8 mouse cellular contexts compared by ENCODE assay signal in genomic region chr4:132921488-132921887, GRCm38 (mm10). TPM values are rescaled to one million over a fixed set of nuclear protein-coding genes. Genes with fewer than 3 reads are reported as not detected.
DNase-seq lines count a peak whose midpoint lies in the region; ATAC-seq and TF ChIP-seq lines count a peak whose summit lies in the region.

No protein-coding gene starts in this region.

- no peak for ATAC-seq in lung, embryonic 15.5 days (ENCODE audit: borderline replicate concordance, extremely low read depth, low FRiP score, low TSS enrichment)
- ATAC-seq in embryonic facial prominence, embryonic 14.5 days (ENCODE audit: low read depth), result no peak
- ATAC-seq in intestine, postnatal 0 days, result no peak
- no peak for ATAC-seq in neural tube, embryonic 15.5 days (ENCODE audit: low FRiP score)

- WGBS in lung, embryonic 15.5 days, result 34% methylated on average over 12 of the region's 12 CpGs
- 38% methylated on average over 12 of the region's 12 CpGs for WGBS in embryonic facial prominence, embryonic 14.5 days
- 36% methylated on average over 12 of the region's 12 CpGs for WGBS in intestine, postnatal 0 days
- 44% methylated on average over 12 of the region's 12 CpGs for WGBS in neural tube, embryonic 15.5 days

- H3K27ac ChIP-seq in lung, embryonic 15.5 days, result no peak overlapping the region
- H3K27ac ChIP-seq in embryonic facial prominence, embryonic 14.5 days (replicated peaks; ENCODE audit: low read depth, low read length), result no peak overlapping the region
- H3K27ac ChIP-seq in intestine, postnatal 0 days (ENCODE audit: low read depth, low read length), result peak overlapping the region; percentile 96
- H3K27ac ChIP-seq in neural tube, embryonic 15.5 days (replicated peaks), result peak overlapping the region; percentile 93; the same call in 1 of the 2 replicates

- no peaks in the 10 kb centered on the region for H3K27me3 ChIP-seq in lung, embryonic 15.5 days
- H3K27me3 ChIP-seq in embryonic facial prominence, embryonic 14.5 days (replicated peaks; ENCODE audit: control insufficient read depth, insufficient read depth, low read length), result no peaks in the 10 kb centered on the region
- H3K27me3 ChIP-seq in intestine, postnatal 0 days (replicated peaks; ENCODE audit: control insufficient read depth, insufficient read depth, low read length), result no peaks in the 10 kb centered on the region
- no peaks in the 10 kb centered on the region for H3K27me3 ChIP-seq in neural tube, embryonic 15.5 days (replicated peaks)

- TF ChIP-seq CTCF in intestine, postnatal 0 days (IDR thresholded peaks at IDR 0.05; ENCODE audit: low read depth), result no peak

- H3K4me3 ChIP-seq in lung, embryonic 15.5 days, result peak overlapping the region; percentile 93
- peak overlapping the region; percentile 99 for H3K4me3 ChIP-seq in embryonic facial prominence, embryonic 14.5 days (ENCODE audit: low read depth, low read length)
- H3K4me3 ChIP-seq in intestine, postnatal 0 days (ENCODE audit: low read depth, low read length), result peak overlapping the region; percentile 99
- peak overlapping the region; percentile 100 for H3K4me3 ChIP-seq in neural tube, embryonic 15.5 days (replicated peaks)

- DNase-seq in lung, adult 18-20 months, result no peak
- no peak for DNase-seq in embryonic facial prominence, embryonic 14.5 days (ENCODE audit: low spot score)
- no peak for DNase-seq in retina, embryonic 14.5 days (ENCODE audit: low spot score)
- DNase-seq in adrenal gland, postnatal 10 days, result no peak
- no peak for DNase-seq in testis, postnatal 14 days (ENCODE audit: low spot score)

- H3K9me3 ChIP-seq in lung, embryonic 15.5 days, result no peaks in the 10 kb centered on the region
- H3K9me3 ChIP-seq in embryonic facial prominence, embryonic 14.5 days (ENCODE audit: control insufficient read depth, low read length), result no peaks in the 10 kb centered on the region
- H3K9me3 ChIP-seq in intestine, postnatal 0 days (ENCODE audit: control insufficient read depth), result no peaks in the 10 kb centered on the region
- H3K9me3 ChIP-seq in neural tube, embryonic 15.5 days (replicated peaks), result no peaks in the 10 kb centered on the region

- H3K36me3 ChIP-seq in lung, embryonic 15.5 days, result peaks cover 15% of the 10 kb centered on the region; the same call in 1 of the 2 replicates
- H3K36me3 ChIP-seq in embryonic facial prominence, embryonic 14.5 days (ENCODE audit: control insufficient read depth, insufficient read depth, low read length), result peaks cover 28% of the 10 kb centered on the region
- peaks cover 25% of the 10 kb centered on the region; the same call in 1 of the 2 replicates for H3K36me3 ChIP-seq in intestine, postnatal 0 days (ENCODE audit: control insufficient read depth, insufficient read depth)
- H3K36me3 ChIP-seq in neural tube, embryonic 15.5 days, result peaks cover 30% of the 10 kb centered on the region

- peaks cover 13% of the 10 kb centered on the region; the same call in 1 of the 2 replicates for H3K4me1 ChIP-seq in lung, embryonic 15.5 days
- peaks cover 5% of the 10 kb centered on the region; the same call in 1 of the 2 replicates for H3K4me1 ChIP-seq in embryonic facial prominence, embryonic 14.5 days (ENCODE audit: control insufficient read depth, insufficient read depth, low read length)
- peaks cover 4% of the 10 kb centered on the region; the same call in 1 of the 2 replicates for H3K4me1 ChIP-seq in intestine, postnatal 0 days (replicated peaks; ENCODE audit: control insufficient read depth, insufficient read depth, low read length)
- H3K4me1 ChIP-seq in neural tube, embryonic 15.5 days, result peaks cover 15% of the 10 kb centered on the region

- peak overlapping the region; percentile 88 for H3K9ac ChIP-seq in lung, embryonic 15.5 days
- H3K9ac ChIP-seq in embryonic facial prominence, embryonic 14.5 days (ENCODE audit: low read depth, low read length), result peak overlapping the region; percentile 91
- peak overlapping the region; percentile 93 for H3K9ac ChIP-seq in intestine, postnatal 0 days (ENCODE audit: low read depth, low read length)
- H3K9ac ChIP-seq in neural tube, embryonic 15.5 days (replicated peaks), result peak overlapping the region; percentile 96

- peak overlapping the region; percentile 83 for H3K4me2 ChIP-seq in lung, embryonic 15.5 days
- peak overlapping the region; percentile 61 for H3K4me2 ChIP-seq in embryonic facial prominence, embryonic 14.5 days (ENCODE audit: low read depth, low read length)
- H3K4me2 ChIP-seq in intestine, postnatal 0 days (replicated peaks; ENCODE audit: low read depth), result peak overlapping the region; percentile 70
- peak overlapping the region; percentile 60 for H3K4me2 ChIP-seq in neural tube, embryonic 15.5 days

RNA-seq across cellular contexts. Expression of gene Fam76a, which starts 0.9 kb away (rescaled TPM):
- polyA plus RNA-seq in lung, embryonic 15.5 days (2015; fragmentation: Nextera tagmentation; extraction: Ambion mirVana), result 43.0 and 45.8 TPM in 2 replicates
- polyA plus RNA-seq in embryonic facial prominence, embryonic 14.5 days (2014; fragmentation: Nextera tagmentation; extraction: Ambion mirVana), result 47.3 and 54.4 TPM in 2 replicates
- 46.5 and 58.8 TPM in 2 replicates for polyA plus RNA-seq in intestine, postnatal 0 days (2015; fragmentation: Nextera tagmentation; extraction: Ambion mirVana)
- 37.3 and 37.5 TPM in 2 replicates for polyA plus RNA-seq in neural tube, embryonic 15.5 days (2015; fragmentation: Nextera tagmentation; extraction: Ambion mirVana)
- 10 to 100 TPM; 36.9 to 37.0 TPM for total RNA-seq in adrenal gland, postnatal 10 days (2021)

RNA-seq across cellular contexts. Expression of gene Stx12, which starts 37.2 kb away (rescaled TPM):
- polyA plus RNA-seq in lung, embryonic 15.5 days (2015; fragmentation: Nextera tagmentation; extraction: Ambion mirVana), result 62.2 and 64.0 TPM in 2 replicates
- 69.2 and 73.2 TPM in 2 replicates for polyA plus RNA-seq in embryonic facial prominence, embryonic 14.5 days (2014; fragmentation: Nextera tagmentation; extraction: Ambion mirVana)
- polyA plus RNA-seq in intestine, postnatal 0 days (2015; fragmentation: Nextera tagmentation; extraction: Ambion mirVana), result 52.9 and 53.7 TPM in 2 replicates
- polyA plus RNA-seq in neural tube, embryonic 15.5 days (2015; fragmentation: Nextera tagmentation; extraction: Ambion mirVana), result 124 and 134 TPM in 2 replicates
- 10 to 100 TPM; 52.0 to 53.2 TPM for total RNA-seq in adrenal gland, postnatal 10 days (2021)

RNA-seq across cellular contexts. Expression of gene Fgr, which starts 52.4 kb away (rescaled TPM):
- polyA plus RNA-seq in lung, embryonic 15.5 days (2015; fragmentation: Nextera tagmentation; extraction: Ambion mirVana), result 0.69 and 0.74 TPM in 2 replicates
- polyA plus RNA-seq in embryonic facial prominence, embryonic 14.5 days (2014; fragmentation: Nextera tagmentation; extraction: Ambion mirVana), result 0.48 and 0.85 TPM in 2 replicates
- polyA plus RNA-seq in intestine, postnatal 0 days (2015; fragmentation: Nextera tagmentation; extraction: Ambion mirVana), result 2.0 and 2.4 TPM in 2 replicates
- polyA plus RNA-seq in neural tube, embryonic 15.5 days (2015; fragmentation: Nextera tagmentation; extraction: Ambion mirVana), result 0.23 and 0.91 TPM in 2 replicates
- 1 to 10 TPM; 1.3 to 1.6 TPM for total RNA-seq in adrenal gland, postnatal 10 days (2021)

Comparison
In these comparisons a context has a peak if more than half of its experiments do, and no peak if none do; other contexts are left out.
1. H3K27ac ChIP-seq: peak in intestine, postnatal 0 days (single experiment) and neural tube, embryonic 15.5 days (single experiment); none in lung, embryonic 15.5 days (single experiment) and embryonic facial prominence, embryonic 14.5 days (single experiment).
2. Peak in every context shown above with its lines, with median percentiles within 50 percentile points of each other: H3K4me2 ChIP-seq, H3K4me3 ChIP-seq and H3K9ac ChIP-seq.